Mouse (Mus musculus): Measurements from ENCODE around the gene Cavin1. TPM values are rescaled to one million over a fixed set of nuclear protein-coding genes. Genes with fewer than 3 reads are reported as not detected.

Cavin1 gene
- polyA plus RNA-seq, 1 experiment from 2014 or later = 139 TPM

- H3K27me3 ChIP-seq (ENCODE audit: insufficient read depth, poor library complexity, severe bottlenecking) = 0 out of 2 replicates have a peak, but pooled peaks cover 3% of the 10 kb centered on the region
- no peak overlapping the region for H3K4me3 ChIP-seq
- DNase-seq (ENCODE audit: low spot score) = no peak
- 47% methylated on average over 9 of the region's 9 CpGs for WGBS
- 0 out of 2 replicates have a peak, but pooled peaks cover 3% of the 10 kb centered on the region for H3K4me1 ChIP-seq
- H3K36me3 ChIP-seq = no peaks in the 10 kb centered on the region
- H3K27ac ChIP-seq = no peak overlapping the region
- no peaks in the 10 kb centered on the region for H3K9me3 ChIP-seq
Measured at GRCm38 (mm10) chr11:100994233-100994632, 23.5 kb upstream of the Cavin1 start.

GRCm38 (mm10) chr11:100993437-100993836, 22.8 kb upstream of the Cavin1 start:
- 72% methylated on average over 2 of the region's 2 CpGs for WGBS
- no peak for DNase-seq (ENCODE audit: low spot score)
- Histone ChIP-seq H3K36me3 (no peaks in the 10 kb centered on the region), H3K27ac (no peak overlapping the region), H3K4me3 (no peak overlapping the region), H3K27me3 (ENCODE audit: insufficient read depth, poor library complexity, severe bottlenecking) (0 out of 2 replicates have a peak, but pooled peaks cover 3% of the 10 kb centered on the region), H3K9me3 (no peaks in the 10 kb centered on the region), H3K4me1 (0 out of 2 replicates have a peak, but pooled peaks cover 3% of the 10 kb centered on the region)

- DNase-seq (ENCODE audit: low spot score) = no peak
- no peak overlapping the region for H3K27ac ChIP-seq
- H3K4me3 ChIP-seq = no peak overlapping the region
- H3K4me1 ChIP-seq = 0 out of 2 replicates have a peak, but pooled peaks cover 3% of the 10 kb centered on the region
- 18% methylated on average over 6 of the region's 6 CpGs for whole genome bisulfite sequencing
- H3K9me3 ChIP-seq = no peaks in the 10 kb centered on the region
- 0 out of 2 replicates have a peak, but pooled peaks cover 3% of the 10 kb centered on the region for H3K27me3 ChIP-seq (ENCODE audit: insufficient read depth, poor library complexity, severe bottlenecking)
- H3K36me3 ChIP-seq = no peaks in the 10 kb centered on the region
Measured at GRCm38 (mm10) chr11:100991027-100991534, 20.4 kb upstream of the Cavin1 start.

- 59% methylated on average over 2 of the region's 2 CpGs for WGBS
- Histone ChIP-seq H3K36me3 (no peaks in the 10 kb centered on the region), H3K4me1 (0 out of 2 replicates have a peak, but pooled peaks cover 3% of the 10 kb centered on the region), H3K9me3 (no peaks in the 10 kb centered on the region), H3K27me3 (ENCODE audit: insufficient read depth, poor library complexity, severe bottlenecking) (no peaks in the 10 kb centered on the region), H3K27ac (no peak overlapping the region), H3K4me3 (no peak overlapping the region)
- DNase-seq (ENCODE audit: low spot score) = no peak
Measured at GRCm38 (mm10) chr11:100989666-100990065, 19.0 kb upstream of the Cavin1 start.

GRCm38 (mm10) chr11:100988674-100989073, 18.0 kb upstream of the Cavin1 start:
- Histone ChIP-seq H3K36me3 (no peaks in the 10 kb centered on the region), H3K9me3 (no peaks in the 10 kb centered on the region), H3K27me3 (ENCODE audit: insufficient read depth, poor library complexity, severe bottlenecking) (no peaks in the 10 kb centered on the region), H3K4me3 (no peak overlapping the region), H3K27ac (no peak overlapping the region), H3K4me1 (0 out of 2 replicates have a peak, but pooled peaks cover 3% of the 10 kb centered on the region)
- 85% methylated on average over 3 of the region's 3 CpGs for WGBS
- no peak for DNase-seq (ENCODE audit: low spot score)

GRCm38 (mm10) chr11:100985607-100986006, 14.9 kb upstream of the Cavin1 start:
- WGBS = 43% methylated on average over 3 of the region's 3 CpGs
- Histone ChIP-seq H3K4me3 (no peak overlapping the region), H3K36me3 (no peaks in the 10 kb centered on the region), H3K9me3 (no peaks in the 10 kb centered on the region), H3K27me3 (ENCODE audit: insufficient read depth, poor library complexity, severe bottlenecking) (0 out of 2 replicates have a peak, but pooled peaks cover 9% of the 10 kb centered on the region), H3K27ac (no peak overlapping the region), H3K4me1 (peaks cover 12% of the 10 kb centered on the region; the same call in 1 of the 2 replicates)
- DNase-seq (ENCODE audit: low spot score) = no peak

- Histone ChIP-seq H3K27ac (no peak overlapping the region), H3K9me3 (no peaks in the 10 kb centered on the region), H3K4me3 (no peak overlapping the region), H3K27me3 (ENCODE audit: insufficient read depth, poor library complexity, severe bottlenecking) (0 out of 2 replicates have a peak, but pooled peaks cover 9% of the 10 kb centered on the region), H3K4me1 (peaks cover 20% of the 10 kb centered on the region), H3K36me3 (no peaks in the 10 kb centered on the region)
- DNase-seq (ENCODE audit: low spot score) = no peak
- 73% methylated on average over 7 of the region's 7 CpGs for WGBS
Measured at GRCm38 (mm10) chr11:100983778-100984131, 13.1 kb upstream of the Cavin1 start.

GRCm38 (mm10) chr11:100983125-100983777, 12.6 kb upstream of the Cavin1 start:
- 0 out of 2 replicates have a peak, but pooled peaks cover 9% of the 10 kb centered on the region for H3K27me3 ChIP-seq (ENCODE audit: insufficient read depth, poor library complexity, severe bottlenecking)
- no peaks in the 10 kb centered on the region for H3K36me3 ChIP-seq
- peak overlapping the region; percentile 85 for H3K27ac ChIP-seq
- peak overlapping the region; percentile 57 for H3K4me3 ChIP-seq
- H3K4me1 ChIP-seq = peaks cover 20% of the 10 kb centered on the region
- peak; percentile 91 for DNase-seq (ENCODE audit: low spot score)
- H3K9me3 ChIP-seq = no peaks in the 10 kb centered on the region
- WGBS = 5% methylated on average over 20 of the region's 20 CpGs

GRCm38 (mm10) chr11:100982087-100982486, 11.4 kb upstream of the Cavin1 start:
- Histone ChIP-seq H3K27ac (no peak overlapping the region), H3K4me1 (peaks cover 21% of the 10 kb centered on the region), H3K9me3 (no peaks in the 10 kb centered on the region), H3K4me3 (no peak overlapping the region), H3K27me3 (ENCODE audit: insufficient read depth, poor library complexity, severe bottlenecking) (0 out of 2 replicates have a peak, but pooled peaks cover 9% of the 10 kb centered on the region), H3K36me3 (no peaks in the 10 kb centered on the region)
- WGBS = 22% methylated on average over 8 of the region's 8 CpGs
- no peak for DNase-seq (ENCODE audit: low spot score)

GRCm38 (mm10) chr11:100981236-100981635, 10.5 kb upstream of the Cavin1 start:
- Histone ChIP-seq H3K4me3 (no peak overlapping the region), H3K9me3 (no peaks in the 10 kb centered on the region), H3K36me3 (no peaks in the 10 kb centered on the region), H3K27me3 (ENCODE audit: insufficient read depth, poor library complexity, severe bottlenecking) (0 out of 2 replicates have a peak, but pooled peaks cover 9% of the 10 kb centered on the region), H3K4me1 (peaks cover 23% of the 10 kb centered on the region), H3K27ac (no peak overlapping the region)
- DNase-seq (ENCODE audit: low spot score) = no peak
- WGBS = 61% methylated on average over 3 of the region's 3 CpGs

- WGBS = 79% methylated on average over 1 of the region's 1 CpGs
Measured at GRCm38 (mm10) chr11:100980438-100980837, 9.8 kb upstream of the Cavin1 start.

GRCm38 (mm10) chr11:100979887-100980286, 9.2 kb upstream of the Cavin1 start:
- H3K4me3 ChIP-seq = no peak overlapping the region
- 0 out of 2 replicates have a peak, but pooled peaks cover 14% of the 10 kb centered on the region for H3K27me3 ChIP-seq (ENCODE audit: insufficient read depth, poor library complexity, severe bottlenecking)
- no peaks in the 10 kb centered on the region for H3K9me3 ChIP-seq
- no peaks in the 10 kb centered on the region for H3K36me3 ChIP-seq
- peak overlapping the region; percentile 72 for H3K27ac ChIP-seq
- 61% methylated on average over 8 of the region's 8 CpGs for WGBS
- H3K4me1 ChIP-seq = peaks cover 28% of the 10 kb centered on the region
- no peak for DNase-seq (ENCODE audit: low spot score)

More at GRCm38 (mm10) chr11:100980438-100980837, 9.8 kb upstream of the Cavin1 start:
- no peak for DNase-seq (ENCODE audit: low spot score)
- H3K4me3 ChIP-seq = no peak overlapping the region
- 0 out of 2 replicates have a peak, but pooled peaks cover 9% of the 10 kb centered on the region for H3K27me3 ChIP-seq (ENCODE audit: insufficient read depth, poor library complexity, severe bottlenecking)
- no peaks in the 10 kb centered on the region for H3K36me3 ChIP-seq
- peaks cover 23% of the 10 kb centered on the region for H3K4me1 ChIP-seq
- no peaks in the 10 kb centered on the region for H3K9me3 ChIP-seq
- peak overlapping the region; percentile 60; the same call in 1 of the 2 replicates for H3K27ac ChIP-seq

- Histone ChIP-seq H3K9me3 (no peaks in the 10 kb centered on the region), H3K27me3 (ENCODE audit: insufficient read depth, poor library complexity, severe bottlenecking) (peaks cover 44% of the 10 kb centered on the region), H3K4me1 (peaks cover 32% of the 10 kb centered on the region), H3K36me3 (no peaks in the 10 kb centered on the region), H3K27ac (no peak overlapping the region), H3K4me3 (no peak overlapping the region)
- no peak for DNase-seq (ENCODE audit: low spot score)
- WGBS = 67% methylated on average over 7 of the region's 7 CpGs
Measured at GRCm38 (mm10) chr11:100975241-100975640, 4.6 kb upstream of the Cavin1 start.

All from heart, embryonic 10.5 days (tissue).